Mouse (Mus musculus): ENCODE results near the gene 4933403O08Rik.

Gene 4933403O08Rik

DNA sequence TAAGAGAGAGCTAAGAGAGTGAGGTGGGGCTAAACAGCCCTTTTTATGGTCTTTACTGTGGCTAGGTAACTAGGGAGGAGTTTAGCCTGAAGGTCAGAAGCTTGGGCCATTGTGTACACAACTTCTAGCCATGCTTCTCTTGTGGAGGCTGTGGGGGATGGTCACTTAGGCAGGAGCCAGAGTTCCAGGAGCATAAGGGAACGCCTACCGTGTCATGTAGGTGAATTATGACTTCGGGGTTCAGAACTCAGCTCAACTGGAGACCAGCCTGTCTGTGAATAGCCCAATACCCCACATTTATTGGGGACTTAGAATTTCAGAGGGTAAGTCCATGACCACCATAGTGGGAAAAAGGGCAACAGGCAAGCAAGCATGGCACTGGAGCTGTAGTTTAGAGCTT is at the start of gene 4933403O08Rik:
4933403O08Rik (plus strand) TSS at position 301 of the 400 bp plus-strand sequence.
- DNase-seq (ENCODE audit: low spot score), result no peak

DNA sequence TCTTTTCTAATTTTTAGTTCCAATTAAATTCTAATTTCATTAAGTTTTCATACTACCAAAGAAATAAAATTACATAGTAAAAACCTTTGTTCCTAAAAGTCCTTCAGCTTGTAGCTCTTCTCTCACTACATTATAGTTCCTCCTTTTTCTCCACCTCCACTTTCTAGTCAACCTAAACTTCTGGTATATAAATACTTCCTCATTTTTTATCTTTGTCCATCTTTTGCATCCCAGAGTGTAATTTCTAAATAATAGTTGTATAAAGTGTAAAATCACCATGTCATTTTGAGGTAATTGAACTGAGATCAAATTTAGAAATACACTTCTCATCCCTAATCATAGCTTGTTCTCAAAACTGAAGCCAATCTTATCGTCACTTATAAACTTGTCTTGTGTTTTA is 4.1 kb downstream of the 4933403O08Rik start:
- DNase-seq (ENCODE audit: low spot score), result no peak

DNA sequence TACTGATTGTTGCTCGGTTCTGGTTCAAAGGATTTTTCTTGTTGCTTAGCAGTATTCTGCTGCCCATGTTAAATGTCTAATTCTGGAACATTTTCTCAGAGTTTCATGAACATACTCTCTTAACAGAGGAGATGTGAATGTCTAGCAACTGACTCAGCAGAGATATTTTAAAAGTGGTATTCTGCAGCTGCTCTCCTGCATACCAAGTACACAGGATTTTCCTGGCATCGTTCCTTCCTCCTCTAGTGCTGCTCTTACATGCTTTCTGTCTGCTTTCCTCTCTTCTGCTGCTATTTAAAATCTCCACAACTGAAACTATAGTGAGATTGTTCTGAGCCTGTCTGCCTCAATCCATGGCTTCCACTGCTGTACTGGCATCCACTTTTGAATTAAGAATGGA is 16.7 kb downstream of the 4933403O08Rik start:
- DNase-seq (ENCODE audit: low spot score), result no peak

DNA sequence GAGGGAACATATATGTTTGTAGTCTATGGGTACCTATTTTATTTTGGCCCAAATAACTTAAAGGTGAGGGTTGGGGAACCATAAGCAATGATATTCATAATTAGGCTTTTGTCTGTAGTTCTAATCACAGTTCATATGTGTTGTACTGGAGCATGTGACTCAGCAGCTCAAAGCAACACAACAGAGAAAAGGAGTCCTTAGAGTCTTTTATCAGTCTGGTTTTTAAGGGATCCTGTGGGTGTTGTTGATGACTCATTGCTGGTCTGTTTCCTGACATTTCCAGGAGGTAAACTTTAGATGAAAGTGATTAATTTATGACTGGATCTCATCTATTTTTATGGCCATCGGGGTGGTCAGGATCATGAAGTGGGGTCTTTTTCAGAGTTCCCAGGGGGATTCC is 34.7 kb downstream of the 4933403O08Rik start:
- DNase-seq (ENCODE audit: low spot score), result no peak
